Mouse (Mus musculus) embryonic stem cell, embryonic (primary cell): ENCODE measurements at regions not wholly inside any gene's neighbourhood (a gene's known extent, or its start where the extent isn't known, plus 50 kb on each side); places are given as distances from the start of the nearest gene placed in this dataset.
"Not testable (repeated sequence)": the region's sequence is repeated elsewhere in the genome, so short reads cannot be mapped to it uniquely, and the experiment has no call there.

Experiments used
- CTCF ChIA-PET, 4 experiments: fragments of 300-600 bp in 2 of 4; fragments of 350-600 bp in 2 of 4; sonication (Branson Sonifier 250); formaldehyde crosslinking; loops; one replicate each; lab custom pipeline; 2022; ENCODE audit warnings: inconsistent platforms in 2 of 4; lab: Charles Lee
- POLR2A ChIA-PET, 4 experiments: fragments of 300-600 bp in 2 of 4; fragments of 350-600 bp in 2 of 4; sonication (Branson Sonifier 250); formaldehyde crosslinking; loops; one replicate each; lab custom pipeline; 2022; ENCODE audit warnings: antibody characterized with exemption in 4 of 4, inconsistent platforms in 1 of 4; lab: Charles Lee

DNA sequence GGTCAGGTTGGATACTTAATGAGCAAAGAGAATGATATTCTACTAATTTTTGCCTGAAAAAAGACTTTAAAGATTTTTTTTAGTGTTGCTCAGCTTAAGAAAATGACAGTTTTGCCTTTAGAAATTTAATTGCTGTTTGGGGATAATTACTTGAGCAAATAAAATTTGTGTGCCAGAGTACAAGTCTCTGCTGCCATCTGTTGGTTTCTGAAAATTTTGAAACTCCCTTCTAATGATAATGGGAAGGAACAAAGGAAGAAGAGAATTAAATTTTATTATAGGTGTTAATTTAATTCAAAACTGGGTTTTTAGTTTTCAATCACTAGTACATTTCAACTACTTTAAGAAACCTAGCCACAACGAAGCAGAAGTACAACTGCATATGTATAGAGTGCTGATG, 94.1 kb downstream of the Gm17521 start:
- ChIA-PET CTCF (no interaction called here), POLR2A (no interaction called here)

DNA sequence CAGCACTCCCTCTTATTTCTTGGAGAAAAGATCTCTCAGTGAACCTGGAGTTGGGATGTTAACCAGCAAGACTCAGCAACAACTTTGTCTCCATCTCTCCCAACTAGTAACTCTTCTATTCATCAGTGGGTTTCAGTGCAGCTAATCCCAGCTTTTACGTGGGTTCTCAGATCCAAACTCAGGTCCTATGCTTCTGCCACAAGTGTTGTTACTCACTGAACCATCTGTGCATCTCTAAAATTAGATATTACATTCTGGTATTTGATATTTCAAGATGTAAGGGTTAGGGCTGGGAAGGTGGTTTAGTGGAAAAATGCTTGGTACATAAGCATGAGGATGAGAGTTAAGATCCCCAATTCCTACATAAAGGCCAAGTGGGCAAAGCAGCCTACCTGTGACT, 136.8 kb downstream of the Gm17521 start:
- CTCF ChIA-PET: interaction anchor here in 1 of 4 experiments (0.6 kb wide), 1 partner anchor 92 kb away, joined by 3 read pairs; no protein-coding TSS in a partner anchor
- POLR2A ChIA-PET: no interaction called here

DNA sequence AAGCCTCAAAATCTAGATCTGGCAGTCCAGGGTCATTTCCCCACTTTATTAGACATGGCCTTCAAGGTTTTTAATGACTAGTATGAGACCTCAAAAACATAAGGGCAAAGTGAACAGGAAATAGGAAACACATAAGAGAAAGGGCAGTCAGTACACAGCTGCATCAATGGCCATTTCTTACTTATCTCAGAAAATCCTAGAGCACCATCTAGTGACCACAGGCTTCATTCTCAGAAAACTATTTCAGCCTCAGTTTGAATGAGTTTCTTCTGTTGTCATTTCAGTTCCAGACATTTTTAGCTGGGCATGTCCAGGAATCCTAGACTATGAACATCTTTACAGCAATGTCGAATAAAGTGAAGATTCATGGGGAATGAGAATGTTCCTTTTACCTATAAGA, 175.0 kb downstream of the Gm17521 start:
- CTCF ChIA-PET: no interaction called here
- POLR2A ChIA-PET: no interaction called here

DNA sequence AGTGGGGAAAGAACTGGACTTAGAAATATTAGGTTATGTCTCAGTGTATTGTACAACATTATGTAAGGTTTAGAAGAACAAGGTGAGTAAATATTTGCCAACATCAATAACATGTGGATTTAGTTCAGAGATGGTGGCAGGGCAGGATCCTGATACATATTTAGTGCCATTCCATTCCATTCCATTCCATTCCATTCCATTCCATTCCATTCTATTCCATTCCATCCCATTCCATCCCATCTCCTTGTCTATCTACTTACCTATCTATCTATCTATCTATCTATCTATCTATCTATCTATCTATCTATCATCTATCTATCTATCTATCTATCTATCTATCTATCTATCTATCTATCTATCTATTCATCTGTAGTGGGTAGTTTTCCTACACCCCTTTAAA, 198.2 kb downstream of the Gm17521 start:
- POLR2A ChIA-PET, CTCF ChIA-PET: not testable (repeated sequence)

DNA sequence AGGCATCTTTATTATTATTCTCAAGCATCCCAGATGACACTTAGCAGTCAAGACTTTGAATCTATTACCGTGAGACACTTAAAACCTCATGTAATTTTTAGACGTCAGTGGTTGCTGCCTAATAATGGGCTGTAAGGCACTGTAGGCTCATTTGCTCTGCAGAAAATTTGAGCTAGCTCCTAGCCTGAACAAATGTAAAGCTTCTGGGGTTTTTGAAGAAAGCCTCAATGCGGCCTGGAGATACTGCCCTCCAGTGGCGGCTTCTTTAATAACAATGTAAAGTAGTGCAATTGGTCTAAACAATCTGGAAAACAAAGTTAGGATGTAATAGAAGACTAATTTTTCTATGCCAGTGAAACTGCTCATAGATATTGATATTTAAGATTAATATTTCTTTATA, 203.4 kb downstream of the Gm17521 start:
- POLR2A ChIA-PET: no interaction called here
- CTCF ChIA-PET: interaction anchor here in 1 of 4 experiments (0.6 kb wide), 1 partner anchor 25 kb away, joined by 5 read pairs; no protein-coding TSS in a partner anchor
